Mouse (Mus musculus): ENCODE measurements around the gene Plppr1. TPM values are rescaled to one million over a fixed set of nuclear protein-coding genes. Genes with fewer than 3 reads are reported as not detected.
"Not testable (repeated sequence)": the region's sequence is repeated elsewhere in the genome, so short reads cannot be mapped to it uniquely, and the experiment has no call there.

The Plppr1 gene
- polyA plus RNA-seq, 1 experiment from 2014 or later = 38.9 TPM

DNA sequence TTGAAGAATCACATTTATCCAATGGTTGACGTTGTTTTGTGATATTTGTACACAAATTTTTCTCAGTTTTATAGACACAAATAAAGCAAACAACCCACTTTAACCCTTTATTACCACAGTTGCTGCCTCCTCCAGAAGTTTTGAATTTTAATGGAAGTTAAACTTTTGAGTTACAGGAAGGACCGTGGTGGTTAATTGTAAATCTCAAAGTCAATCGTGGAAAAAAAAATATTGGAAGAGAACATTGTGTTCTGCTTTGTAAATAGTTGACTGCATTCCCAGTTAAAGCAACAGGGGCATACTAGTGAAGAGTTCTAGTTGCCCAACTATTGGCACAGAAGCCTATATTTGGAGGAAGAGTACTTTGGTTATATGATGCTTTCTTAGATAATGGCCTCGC, 278.9 kb downstream of the Plppr1 start:
- H3K9me3 ChIP-seq; ATAC-seq; H3K27ac ChIP-seq; H3K4me2 ChIP-seq (replicated peaks); H3K36me3 ChIP-seq; H3K4me1 ChIP-seq (replicated peaks); H3K27me3 ChIP-seq; H3K4me3 ChIP-seq (replicated peaks); H3K9ac ChIP-seq (replicated peaks): not testable (repeated sequence)
- WGBS = 94% methylated on average over 3 of the region's 4 CpGs

- not testable (repeated sequence) for H3K9me3 ChIP-seq; H3K27ac ChIP-seq; H3K4me1 ChIP-seq (replicated peaks); H3K36me3 ChIP-seq; H3K9ac ChIP-seq (replicated peaks); ATAC-seq; H3K4me2 ChIP-seq (replicated peaks); H3K27me3 ChIP-seq; H3K4me3 ChIP-seq (replicated peaks)
- 84% methylated on average over 3 of the region's 3 CpGs for WGBS
These were observed 281.0 kb downstream of the Plppr1 start for GRCm38 (mm10) chr4:49340091-49340490.

DNA sequence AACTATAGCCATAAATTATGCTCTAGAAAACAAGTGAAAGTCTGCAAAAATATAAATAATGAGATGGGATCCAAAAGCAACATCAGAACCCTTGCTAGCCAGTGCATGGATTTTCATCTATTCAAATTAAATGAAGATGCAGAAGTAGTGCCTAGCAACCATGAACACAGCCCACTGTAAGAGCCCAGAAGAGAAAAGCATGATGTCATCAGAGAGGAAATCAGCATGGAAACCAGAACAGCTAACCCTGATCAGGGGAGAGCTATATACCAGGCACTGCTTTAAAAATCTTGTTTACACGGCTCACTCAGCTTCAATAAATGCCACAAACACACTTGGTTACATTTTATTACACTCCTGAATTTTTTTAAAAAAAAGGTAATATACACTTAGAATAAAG, 288.9 kb downstream of the Plppr1 start:
- ATAC-seq; H3K36me3 ChIP-seq; H3K4me3 ChIP-seq (replicated peaks); H3K9ac ChIP-seq (replicated peaks); H3K9me3 ChIP-seq; H3K27ac ChIP-seq; H3K4me2 ChIP-seq (replicated peaks); H3K27me3 ChIP-seq; H3K4me1 ChIP-seq (replicated peaks): not testable (repeated sequence)
- 73% methylated on average over 1 of the region's 1 CpGs for WGBS

DNA sequence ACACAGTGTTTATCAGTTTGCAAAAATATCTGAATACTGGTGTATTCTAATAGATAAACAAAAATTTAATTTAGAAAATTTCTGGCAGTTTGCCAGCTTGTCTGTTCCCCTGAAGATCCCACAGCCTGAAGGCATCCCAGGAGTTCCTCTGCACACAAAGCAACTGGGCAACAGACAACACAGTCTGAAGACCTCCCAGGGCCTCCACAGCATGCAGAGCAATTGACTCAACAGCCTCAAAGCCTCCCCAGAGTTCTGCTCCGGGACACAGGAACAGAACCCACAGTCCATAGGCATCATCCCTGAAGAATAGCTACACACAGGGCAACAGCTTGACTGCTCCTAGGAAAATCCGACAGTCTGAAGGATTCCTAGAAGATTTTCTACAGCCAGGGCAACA, 289.6 kb downstream of the Plppr1 start:
- H3K4me2 ChIP-seq (replicated peaks) = no peak overlapping the region
- H3K9me3 ChIP-seq = no peaks in the 10 kb centered on the region
- H3K27ac ChIP-seq = no peak overlapping the region
- no peaks in the 10 kb centered on the region for H3K36me3 ChIP-seq
- no peak for ATAC-seq
- no peak overlapping the region for H3K9ac ChIP-seq (replicated peaks)
- H3K4me1 ChIP-seq (replicated peaks) = no peaks in the 10 kb centered on the region
- H3K27me3 ChIP-seq = no peaks in the 10 kb centered on the region
- no peak overlapping the region for H3K4me3 ChIP-seq (replicated peaks)
- 22% methylated on average over 2 of the region's 2 CpGs for WGBS

GRCm38 (mm10) chr4:49350470-49350869, 291.4 kb downstream of the Plppr1 start:
- H3K36me3 ChIP-seq = no peaks in the 10 kb centered on the region
- ATAC-seq = no peak
- no peak overlapping the region for H3K4me3 ChIP-seq (replicated peaks)
- no peaks in the 10 kb centered on the region for H3K4me1 ChIP-seq (replicated peaks)
- no peak overlapping the region for H3K9ac ChIP-seq (replicated peaks)
- H3K9me3 ChIP-seq = no peaks in the 10 kb centered on the region
- WGBS = 95% methylated on average over 4 of the region's 4 CpGs
- H3K4me2 ChIP-seq (replicated peaks) = no peak overlapping the region
- H3K27ac ChIP-seq = no peak overlapping the region
- H3K27me3 ChIP-seq = no peaks in the 10 kb centered on the region

GRCm38 (mm10) chr4:49357097-49357496, 298.0 kb downstream of the Plppr1 start:
- Histone ChIP-seq H3K9ac (replicated peaks) (no peak overlapping the region), H3K36me3 (no peaks in the 10 kb centered on the region), H3K9me3 (no peaks in the 10 kb centered on the region), H3K4me3 (replicated peaks) (no peak overlapping the region), H3K27me3 (no peaks in the 10 kb centered on the region), H3K4me2 (replicated peaks) (no peak overlapping the region), H3K4me1 (replicated peaks) (no peaks in the 10 kb centered on the region), H3K27ac (no peak overlapping the region)
- 81% methylated on average over 2 of the region's 2 CpGs for WGBS
- no peak for ATAC-seq

- H3K27ac ChIP-seq; H3K4me2 ChIP-seq (replicated peaks); H3K36me3 ChIP-seq; H3K4me3 ChIP-seq (replicated peaks); H3K27me3 ChIP-seq; H3K4me1 ChIP-seq (replicated peaks); H3K9ac ChIP-seq (replicated peaks); ATAC-seq: not testable (repeated sequence)
- H3K9me3 ChIP-seq = peaks cover 12% of the 10 kb centered on the region; the same call in 1 of the 2 replicates
- 83% methylated on average over 3 of the region's 3 CpGs for WGBS
These were observed 309.0 kb downstream of the Plppr1 start for GRCm38 (mm10) chr4:49368046-49368445.

DNA sequence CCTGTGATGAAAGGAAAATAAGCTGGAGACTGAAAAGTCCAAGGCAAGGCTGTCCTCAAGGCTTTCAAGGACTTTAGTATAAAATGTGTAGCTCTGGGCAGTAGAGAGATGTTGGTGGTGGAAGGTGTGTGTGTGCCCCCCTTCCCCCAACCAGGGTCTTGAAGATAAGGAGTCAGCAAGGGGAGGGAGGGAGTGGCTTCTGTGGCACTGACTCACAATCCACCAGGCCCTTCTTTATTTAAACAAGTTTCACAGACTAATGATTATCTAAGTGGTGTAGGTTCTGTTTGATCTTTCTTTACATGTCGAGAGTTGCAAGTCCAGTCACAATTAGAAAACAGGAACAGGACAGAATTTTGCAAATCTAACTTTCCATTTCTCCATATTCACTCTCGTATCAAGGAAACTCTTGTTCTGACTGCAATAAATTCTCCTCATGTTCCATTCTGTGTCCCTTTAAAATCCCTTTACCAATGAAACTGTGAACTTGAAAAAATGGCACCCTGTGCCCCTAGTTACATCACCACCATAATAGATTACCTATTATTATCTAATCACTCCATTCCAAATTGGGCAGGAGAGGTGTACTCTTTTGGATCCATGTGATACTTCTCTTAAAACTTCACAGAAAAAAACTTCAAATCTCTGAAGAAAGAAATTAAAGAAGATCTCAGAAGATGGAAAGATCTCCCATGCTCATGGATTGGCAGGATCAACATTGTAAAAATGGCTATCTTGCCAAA, 324.7 kb downstream of the Plppr1 start:
- not testable (repeated sequence) for ATAC-seq; H3K36me3 ChIP-seq; H3K9ac ChIP-seq (replicated peaks); H3K9me3 ChIP-seq; H3K4me1 ChIP-seq (replicated peaks); H3K4me2 ChIP-seq (replicated peaks); H3K4me3 ChIP-seq (replicated peaks); H3K27me3 ChIP-seq; H3K27ac ChIP-seq
- 83% methylated on average over 2 of the region's 2 CpGs for WGBS

DNA sequence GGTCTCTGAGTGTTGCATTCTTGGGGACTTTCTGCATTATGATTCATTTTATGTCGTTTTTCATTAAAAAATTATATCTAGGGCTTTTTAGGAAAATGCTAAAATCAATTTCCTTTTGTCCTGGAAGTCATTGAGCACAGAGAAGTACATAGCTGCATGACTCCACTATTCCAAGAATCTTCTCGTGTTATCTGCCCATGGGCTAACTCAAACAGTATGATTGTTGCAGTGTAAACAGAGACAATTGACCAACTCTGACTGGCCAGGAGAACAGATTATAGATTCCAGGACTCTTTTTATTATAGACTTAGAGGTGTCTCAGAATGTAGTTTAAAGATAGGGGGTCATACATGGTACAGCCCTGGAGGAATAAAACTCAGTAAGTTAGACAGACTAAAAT, 327.8 kb downstream of the Plppr1 start:
- no peaks in the 10 kb centered on the region for H3K9me3 ChIP-seq
- WGBS = 51% methylated on average over 2 of the region's 2 CpGs
- no peak overlapping the region for H3K4me3 ChIP-seq (replicated peaks)
- H3K27me3 ChIP-seq = no peaks in the 10 kb centered on the region
- no peak overlapping the region for H3K27ac ChIP-seq
- no peak for ATAC-seq
- no peak overlapping the region for H3K4me2 ChIP-seq (replicated peaks)
- no peaks in the 10 kb centered on the region for H3K4me1 ChIP-seq (replicated peaks)
- H3K36me3 ChIP-seq = no peaks in the 10 kb centered on the region
- no peak overlapping the region for H3K9ac ChIP-seq (replicated peaks)
